Mouse (Mus musculus): Measurements from ENCODE around the gene Rpl35. TPM values are rescaled to one million over a fixed set of nuclear protein-coding genes. Genes with fewer than 3 reads are reported as not detected.

The Rpl35 gene
- total RNA-seq, 4 experiments from 2014 or later = 259 to 303 (median 283) TPM

- DNase-seq (ENCODE audit: low spot score in 2 of 2) = peak; percentile 83 to 89
Observed at GRCm38 (mm10) chr2:38997386-38998374, 7.7 kb downstream of the Rpl35 start, which contains the start of gene Wdr38. Gene Wdr38 (plus strand): TSS chr2:38997476.

DNA sequence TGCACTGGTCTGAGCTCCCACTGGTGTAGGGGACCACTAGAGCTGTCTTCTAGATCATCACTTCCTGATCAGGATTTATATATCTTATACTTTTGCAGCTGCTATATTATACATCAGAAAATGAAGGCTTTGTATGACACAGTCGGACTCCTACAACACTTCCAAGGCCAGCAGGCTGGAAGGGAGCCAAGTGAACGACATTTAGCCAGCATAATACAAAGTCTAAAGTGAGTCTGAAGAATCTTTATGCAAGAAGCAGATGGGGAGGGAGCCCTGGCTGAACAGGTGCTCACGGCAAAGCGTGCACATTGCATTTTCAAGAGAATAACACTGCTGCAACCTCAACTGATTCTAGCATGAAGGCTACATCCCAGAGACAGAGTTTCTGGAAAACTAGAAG lies 13.0 kb downstream of the Rpl35 start:
- no peak for DNase-seq (ENCODE audit: low spot score in 2 of 2)

DNA sequence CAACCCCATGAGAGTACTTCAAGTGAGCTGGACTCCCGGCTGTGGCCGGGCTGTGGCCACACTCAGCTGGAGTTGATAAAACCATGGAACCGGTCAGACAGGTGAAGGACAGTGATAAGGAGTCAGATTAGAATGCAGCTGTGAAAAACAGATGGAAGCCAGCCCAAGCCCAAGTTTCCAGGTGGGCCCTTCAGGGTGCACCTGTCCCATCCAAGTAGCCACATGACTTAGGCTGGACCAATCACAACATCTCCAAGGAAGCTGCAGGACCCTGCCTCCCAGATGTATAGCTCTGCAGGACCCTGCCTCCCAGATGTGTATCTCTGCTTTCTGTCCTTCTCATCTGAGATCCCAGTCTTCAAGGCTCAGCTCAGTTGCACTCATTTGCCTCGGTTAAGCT lies 13.4 kb downstream of the Rpl35 start:
- no peak for DNase-seq (ENCODE audit: low spot score in 2 of 2)

DNA sequence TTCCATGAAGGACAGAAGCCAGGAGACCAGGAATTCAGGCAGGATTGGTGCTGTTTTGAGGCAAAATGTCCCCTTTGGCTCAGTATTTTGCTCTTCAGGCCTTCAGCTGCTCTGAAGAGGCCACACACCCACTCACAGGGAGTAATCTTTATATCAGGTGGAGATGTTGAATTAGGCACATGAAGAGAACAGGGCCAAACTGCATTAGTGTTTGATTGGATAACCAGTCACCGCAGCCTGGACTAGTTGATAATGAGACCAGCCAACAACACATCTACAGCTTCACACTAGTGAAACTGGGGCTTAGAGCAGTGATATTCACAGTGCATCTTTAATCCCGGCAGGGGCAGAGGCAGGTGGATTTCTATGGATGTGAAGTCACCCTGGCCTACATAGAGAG lies 16.5 kb downstream of the Rpl35 start:
- no peak for DNase-seq (ENCODE audit: low spot score in 2 of 2)

DNA sequence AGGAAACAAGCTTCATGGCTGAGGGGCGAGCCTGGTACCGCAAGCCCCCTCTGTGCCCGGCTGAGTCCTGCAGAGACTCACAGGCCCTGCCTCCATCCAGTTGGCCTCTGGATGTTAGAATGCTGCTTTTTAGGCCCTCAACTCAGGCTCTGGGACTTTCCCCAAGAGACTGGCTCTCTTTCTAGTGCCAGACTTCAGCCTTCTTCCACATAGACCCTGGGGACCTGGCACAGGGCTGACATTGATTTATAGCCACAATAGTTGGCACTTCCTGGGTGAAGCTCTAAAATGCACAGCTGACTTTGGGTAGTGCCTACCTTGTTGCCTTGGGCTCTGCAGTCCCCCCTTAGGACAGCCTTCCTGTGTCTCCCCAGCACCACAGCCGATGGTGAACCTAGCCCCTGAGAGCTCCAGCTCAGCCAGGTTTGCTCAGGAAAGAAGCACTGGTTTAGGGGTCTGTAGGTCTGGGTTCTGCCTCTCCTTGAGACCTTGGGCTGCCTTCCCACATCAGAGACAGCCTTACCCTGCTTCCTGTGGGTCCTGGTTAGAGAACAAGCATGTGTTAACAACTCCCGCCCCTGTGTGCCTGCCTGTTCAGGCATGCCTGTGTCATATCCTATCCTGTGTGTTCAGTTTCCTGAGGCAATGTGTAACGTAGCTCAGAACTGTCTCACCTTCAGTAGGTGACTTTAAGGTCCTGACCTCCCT lies 17.5 kb downstream of the Rpl35 start:
- DNase-seq (ENCODE audit: low spot score in 2 of 2) = no peak

- DNase-seq (ENCODE audit: low spot score in 2 of 2) = no peak
Observed at GRCm38 (mm10) chr2:38987371-38987770, 18.1 kb downstream of the Rpl35 start.

- DNase-seq (ENCODE audit: low spot score in 2 of 2) = no peak
Observed at GRCm38 (mm10) chr2:38986580-38986979, 18.8 kb downstream of the Rpl35 start.

DNA sequence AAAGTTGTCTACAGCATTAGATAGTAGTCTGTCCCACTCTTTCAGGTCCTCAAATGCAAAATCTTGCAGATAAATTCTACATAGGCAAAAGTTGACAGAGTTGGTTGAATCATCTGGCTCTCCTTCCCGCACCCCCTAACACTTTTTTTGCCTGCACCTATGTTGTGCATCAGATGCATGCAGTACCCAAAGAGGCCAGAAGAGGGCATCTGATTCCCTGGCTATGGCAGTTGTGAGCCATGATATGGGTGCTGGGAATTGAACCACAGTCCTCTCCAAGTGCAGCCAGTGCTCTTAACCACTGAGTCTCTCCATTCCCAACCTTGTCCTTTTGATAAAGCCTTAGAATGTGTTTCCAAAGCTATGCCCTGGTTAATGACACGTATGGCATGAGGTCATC lies 22.0 kb downstream of the Rpl35 start:
- no peak for DNase-seq (ENCODE audit: low spot score in 2 of 2)

GRCm38 (mm10) chr2:38977837-38978236 lies 27.6 kb downstream of the Rpl35 start:
- no peak for DNase-seq (ENCODE audit: low spot score in 2 of 2)

- no peak for DNase-seq (ENCODE audit: low spot score in 2 of 2)
Observed at GRCm38 (mm10) chr2:38975941-38976805, 29.3 kb downstream of the Rpl35 start.

DNA sequence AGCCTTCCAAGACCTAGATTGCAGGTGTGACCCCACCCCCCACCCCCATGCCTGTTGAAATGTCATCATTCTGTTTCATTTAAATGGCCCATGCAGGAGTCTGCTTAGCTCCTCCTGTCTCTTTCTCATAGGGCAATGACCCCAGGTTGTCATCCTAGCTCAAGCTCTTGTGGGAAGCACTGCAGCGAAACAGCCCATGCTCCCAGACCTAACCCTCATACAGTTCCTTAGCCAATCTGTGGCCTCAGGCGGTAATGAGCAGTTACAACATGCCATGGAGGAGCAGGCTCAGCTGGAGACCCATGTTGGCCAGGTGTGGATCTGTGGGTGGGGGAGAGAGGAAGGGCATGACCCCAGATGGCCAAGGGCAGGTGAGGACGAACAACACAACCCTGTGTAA lies 30.2 kb downstream of the Rpl35 start:
- no peak for DNase-seq (ENCODE audit: low spot score in 2 of 2)

GRCm38 (mm10) chr2:38974171-38974570 lies 31.3 kb downstream of the Rpl35 start:
- DNase-seq (ENCODE audit: low spot score in 2 of 2) = no peak

DNA sequence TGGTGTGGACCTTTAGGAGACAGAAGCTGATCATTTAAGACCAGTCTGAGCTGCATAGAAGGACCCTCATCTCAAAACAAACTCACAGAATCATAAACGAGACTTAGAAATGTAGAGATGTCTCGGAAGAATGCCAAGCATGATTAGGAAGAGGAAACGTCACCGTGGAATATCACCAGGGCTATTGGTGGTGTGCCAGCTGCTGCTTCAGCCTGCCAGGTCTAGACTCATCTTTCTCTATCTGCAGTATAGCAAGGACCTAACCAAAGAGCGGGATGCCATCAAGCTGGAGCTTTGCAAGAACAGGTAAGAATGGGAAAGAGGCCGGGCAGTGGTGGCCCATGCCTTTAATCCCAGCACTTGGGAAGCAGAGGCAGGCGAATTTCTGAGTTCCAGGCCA lies 31.7 kb downstream of the Rpl35 start:
- DNase-seq (ENCODE audit: low spot score in 2 of 2) = no peak

GRCm38 (mm10) chr2:38973223-38973622 lies 32.2 kb downstream of the Rpl35 start:
- no peak for DNase-seq (ENCODE audit: low spot score in 2 of 2)

DNA sequence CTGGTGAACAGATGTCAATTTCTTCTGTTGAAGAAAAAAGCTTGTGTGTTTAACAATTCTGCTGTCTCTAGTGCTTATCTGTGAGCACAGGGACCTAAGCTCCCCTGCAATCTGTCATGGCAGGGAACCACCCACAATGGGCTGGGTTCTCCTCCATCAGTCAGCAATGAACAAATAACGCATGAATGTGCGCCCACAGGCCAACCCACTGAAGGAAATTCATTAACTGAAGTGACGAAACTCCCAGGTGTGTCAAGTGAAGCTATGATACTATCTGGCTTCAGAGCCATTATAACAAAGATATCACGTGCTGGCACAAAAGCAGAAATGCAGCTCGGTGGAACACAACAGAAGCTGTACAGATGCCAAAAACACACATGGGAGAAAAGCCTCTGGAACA lies 35.4 kb downstream of the Rpl35 start:
- no peak for DNase-seq (ENCODE audit: low spot score in 2 of 2)

GRCm38 (mm10) chr2:38969650-38970049 lies 35.8 kb downstream of the Rpl35 start:
- no peak for DNase-seq (ENCODE audit: low spot score in 2 of 2)

DNA sequence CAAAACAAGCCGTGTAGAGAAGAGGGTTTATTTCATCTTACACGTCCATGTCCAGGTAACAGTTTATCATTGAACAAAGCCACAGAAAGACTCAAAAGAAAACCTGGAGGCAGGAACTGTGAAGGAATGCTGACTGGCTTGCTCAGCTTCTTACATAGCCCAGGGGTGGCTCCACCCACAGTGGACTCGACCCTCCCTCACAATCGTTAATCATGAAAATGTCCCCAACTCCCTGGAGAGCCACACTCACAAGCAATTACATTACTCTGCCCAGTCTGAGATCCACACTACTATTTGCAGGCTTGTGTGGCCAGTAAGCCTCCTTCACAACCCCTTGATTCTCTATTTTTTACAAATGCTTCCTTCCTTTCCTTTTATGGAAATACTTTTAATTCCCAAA lies 41.2 kb downstream of the Rpl35 start:
- no peak for DNase-seq (ENCODE audit: low spot score in 2 of 2)

- no peak for DNase-seq (ENCODE audit: low spot score in 2 of 2)
Observed at GRCm38 (mm10) chr2:38957671-38958223, 47.7 kb downstream of the Rpl35 start.

DNA sequence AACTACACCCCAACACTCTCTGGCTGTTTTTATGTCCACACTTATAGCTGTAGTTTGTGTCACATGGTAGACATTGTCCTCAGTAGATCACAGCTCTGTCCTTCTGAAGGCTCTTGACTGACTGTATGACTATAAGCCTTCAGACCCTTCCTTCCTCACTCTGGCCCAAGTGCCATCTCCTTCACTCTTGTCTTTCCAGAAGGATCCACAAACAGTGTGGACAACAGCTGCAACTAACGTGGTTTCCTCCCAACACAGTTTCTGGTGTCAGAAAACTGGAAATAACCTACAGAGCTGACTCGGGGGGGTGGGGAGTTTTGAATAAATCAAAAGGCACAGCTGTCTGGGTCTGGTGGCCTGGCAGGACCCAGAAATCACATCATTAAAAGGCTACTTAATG lies 49.4 kb downstream of the Rpl35 start:
- no peak for DNase-seq (ENCODE audit: low spot score in 2 of 2)

DNA sequence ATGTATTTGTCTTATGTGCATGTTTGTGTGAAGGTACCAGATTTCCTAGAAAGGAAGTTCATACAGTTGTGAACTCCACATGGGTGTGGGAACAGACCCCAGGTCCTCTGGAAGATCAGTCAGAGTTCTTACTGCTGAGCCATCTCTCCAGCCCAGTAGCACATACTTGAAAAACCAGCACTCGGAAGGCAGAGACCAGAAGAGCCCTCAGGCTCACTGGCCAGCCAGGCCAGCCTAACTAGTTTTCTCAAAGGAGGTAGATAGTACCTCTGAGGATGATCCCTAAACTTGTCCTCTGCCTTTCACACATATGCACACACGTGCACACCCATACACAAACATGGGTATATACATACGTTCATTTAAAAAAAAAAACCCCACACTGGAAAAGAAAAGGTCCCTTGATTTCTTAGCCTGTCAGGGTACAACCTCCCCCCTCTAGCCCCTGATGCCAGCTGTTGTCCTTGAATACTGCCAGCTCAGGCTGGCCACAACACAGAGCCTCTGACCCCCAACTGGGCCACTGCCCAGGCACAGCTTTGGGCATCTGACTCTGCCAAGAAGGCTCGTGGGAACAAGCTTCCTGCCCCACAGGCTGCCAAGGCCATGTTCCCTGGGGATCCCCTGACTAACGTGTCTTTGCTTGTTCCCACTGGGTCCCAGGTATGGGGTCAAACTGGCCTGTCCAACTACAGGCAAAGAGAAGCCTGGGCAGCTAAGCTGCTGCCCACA lies 52.1 kb downstream of the Rpl35 start:
- DNase-seq (ENCODE audit: low spot score in 2 of 2) = peak; percentile 21 to 64

Data from left cerebral cortex, adult 8-10 months (tissue).